Mouse (Mus musculus) hindbrain, embryonic 16.5 days (tissue): ENCODE data around the gene Gm45785. TPM values are rescaled to one million over a fixed set of nuclear protein-coding genes. Genes with fewer than 3 reads are reported as not detected.

ENCODE experiments used
- ATAC-seq: fragments of 200-750 bp; cut with Nextera tagmentation; 2 replicates; pipeline ENCODE4 v1.8.0; 2017; ENCODE audit warnings: moderate TSS enrichment, moderate library complexity
- H3K27ac ChIP-seq: fragments of 300-500 bp; sonication (generic); 2 replicates; pipeline ENCODE4 v1.5.1; 2014; ENCODE audit warnings: low read depth, mild to moderate bottlenecking, control low read depth, low read length, moderate library complexity
- H3K27me3 ChIP-seq: fragments of 300-500 bp; sonication (generic); replicated peaks from 2 replicates; pipeline ENCODE4 v1.6.1; 2014; ENCODE audit warnings: low read length; ENCODE audit not compliant: control insufficient read depth, insufficient read depth
- H3K36me3 ChIP-seq: fragments of 300-500 bp; sonication (generic); 2 replicates; pipeline ENCODE4 v1.6.1; 2014; ENCODE audit warnings: mild to moderate bottlenecking, low read length, moderate library complexity, mixed read lengths; ENCODE audit not compliant: control insufficient read depth, insufficient read depth
- H3K4me1 ChIP-seq: fragments of 300-500 bp; sonication (generic); 2 replicates; pipeline ENCODE4 v1.6.1; 2014; ENCODE audit warnings: low read depth, low read length; ENCODE audit not compliant: control insufficient read depth, insufficient read depth
- H3K4me2 ChIP-seq: fragments of 300-500 bp; sonication (generic); 2 replicates; pipeline ENCODE4 v1.6.1; 2014; ENCODE audit warnings: mild to moderate bottlenecking, low read length, control low read depth, moderate library complexity
- H3K4me3 ChIP-seq: fragments of 300-500 bp; sonication (generic); 2 replicates; pipeline ENCODE4 v1.5.1; 2014; ENCODE audit warnings: mild to moderate bottlenecking, low read length, control low read depth, moderate library complexity
- H3K9ac ChIP-seq: fragments of 300-500 bp; sonication (generic); 2 replicates; pipeline ENCODE4 v1.6.1; 2014; ENCODE audit warnings: low read depth, mild to moderate bottlenecking, control low read depth, low read length, moderate library complexity
- H3K9me3 ChIP-seq: fragments of 300-500 bp; sonication (generic); 2 replicates; pipeline ENCODE4 v1.6.1; 2014; ENCODE audit warnings: mild to moderate bottlenecking, low read length, moderate library complexity; ENCODE audit not compliant: control insufficient read depth
- WGBS: fragments of 180-500 bp; shearing (Covaris S2); extraction: QIAGEN DNeasy Blood & Tissue Kit; methylation state at CpG from one replicate; pipeline ENCODE4 v1.1.7; 2014; 5-methylcytosine and 5-hydroxymethylcytosine counted together
- polyA plus RNA-seq: library from polyadenylated mRNA; unstranded; fragments of >200 nt; fragmentation: Nextera tagmentation; extraction: Ambion mirVana; gene quantifications from 2 replicates; pipeline ENCODE4 v1.2.1, GENCODE M21; 2015

Gm45785 gene
- polyA plus RNA-seq, 1 experiment from 2014 or later: not detected

DNA sequence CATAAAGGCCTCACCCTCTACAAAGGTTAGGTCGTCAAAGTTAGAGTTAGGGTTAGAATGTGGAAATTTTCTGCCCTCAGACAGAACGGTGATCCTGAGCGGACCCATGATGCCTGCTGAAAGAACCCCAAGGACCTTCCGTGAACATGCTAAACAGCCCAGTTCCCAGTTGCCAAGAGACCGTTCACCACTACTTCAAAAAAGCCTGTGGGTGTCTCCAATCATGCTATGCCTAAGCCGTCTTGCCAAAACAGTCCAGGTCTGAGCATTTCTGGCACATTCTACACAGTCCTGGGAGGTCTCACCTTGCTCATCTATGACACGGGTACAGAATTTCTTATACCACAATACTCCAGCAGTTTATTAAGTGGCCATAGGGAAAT lies 68.1 kb downstream of the Gm45785 start:
- Histone ChIP-seq H3K9me3 (no peaks in the 10 kb centered on the region), H3K27ac (no peak overlapping the region), H3K27me3 (no peaks in the 10 kb centered on the region), H3K4me3 (no peak overlapping the region), H3K9ac (no peak overlapping the region), H3K4me2 (no peak overlapping the region), H3K4me1 (no peaks in the 10 kb centered on the region), H3K36me3 (no peaks in the 10 kb centered on the region)
- no peak for ATAC-seq
- 87% methylated on average over 7 of the region's 7 CpGs for WGBS

DNA sequence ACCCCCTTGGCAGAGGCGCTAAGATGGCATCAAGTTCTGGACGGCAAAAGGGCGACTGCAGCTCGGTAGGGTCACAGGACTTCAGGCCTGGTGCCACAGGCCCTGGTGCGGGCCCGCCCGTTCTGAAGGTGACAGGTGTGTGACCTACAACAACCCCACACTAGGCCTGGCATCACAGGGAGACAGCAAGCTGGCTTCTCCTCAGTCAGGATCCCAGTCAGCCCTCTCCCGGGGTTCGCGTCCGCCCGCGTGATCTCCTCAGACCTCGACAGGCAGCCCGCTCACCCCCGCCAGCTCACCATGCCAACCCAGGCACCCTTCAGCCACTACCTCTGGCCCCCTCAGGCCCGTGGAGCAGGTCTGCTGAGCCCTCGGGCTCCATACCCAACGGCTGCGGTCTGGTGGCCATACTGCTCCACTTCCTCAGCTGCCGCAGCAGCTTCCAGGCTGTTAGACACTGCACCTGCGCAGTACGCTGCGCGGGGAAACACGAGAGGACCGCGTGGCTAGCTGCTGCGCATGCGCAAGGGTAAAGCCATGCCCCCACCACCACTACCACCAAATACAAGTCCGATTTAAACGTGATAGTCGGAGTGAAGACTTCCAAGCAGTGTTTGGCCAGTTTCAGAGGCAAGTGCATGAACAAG lies 68.6 kb downstream of the Gm45785 start, which contains the start of gene Syce1:
TSS of gene Syce1 (minus strand) at position 447 of the 647 bp plus-strand sequence.
- no peak within 1 kb of the TSS for H3K27ac ChIP-seq
- no peak within 1 kb of the TSS for H3K4me3 ChIP-seq
- H3K9ac ChIP-seq: no peak within 1 kb of the TSS
- H3K36me3 ChIP-seq: no peaks in the 10 kb centered on the region
- H3K4me2 ChIP-seq: no peak within 1 kb of the TSS
- H3K9me3 ChIP-seq: no peaks in the 10 kb centered on the region
- no peaks in the 10 kb centered on the region for H3K4me1 ChIP-seq
- ATAC-seq: no peak
- 85% methylated on average over 33 of the region's 33 CpGs for WGBS
- H3K27me3 ChIP-seq: no peaks in the 10 kb centered on the region

DNA sequence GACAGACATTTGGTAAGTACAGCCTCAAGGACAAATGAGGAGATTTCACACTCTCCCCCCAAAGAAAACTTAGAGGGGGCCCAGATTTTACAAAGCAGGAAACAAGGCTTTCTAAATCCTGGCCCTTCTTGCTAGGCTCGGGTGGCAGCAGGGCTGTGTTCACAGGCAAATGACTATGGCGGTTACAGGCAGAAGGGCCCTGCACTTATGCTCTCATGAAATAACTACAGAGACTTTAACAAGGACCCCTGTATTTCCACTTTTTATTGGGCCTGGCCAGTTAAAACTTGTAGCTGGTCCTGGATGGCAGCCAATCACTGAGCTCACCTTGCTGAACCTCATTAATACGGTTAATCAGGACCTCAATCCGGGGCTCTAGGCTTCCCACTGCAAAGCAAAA lies 75.6 kb downstream of the Gm45785 start:
- no peaks in the 10 kb centered on the region for H3K36me3 ChIP-seq
- 86% methylated on average over 4 of the region's 4 CpGs for WGBS
- ATAC-seq: no peak
- H3K9ac ChIP-seq: no peak overlapping the region
- no peaks in the 10 kb centered on the region for H3K27me3 ChIP-seq
- H3K9me3 ChIP-seq: no peaks in the 10 kb centered on the region
- no peak overlapping the region for H3K27ac ChIP-seq
- H3K4me2 ChIP-seq: no peak overlapping the region
- H3K4me3 ChIP-seq: no peak overlapping the region
- H3K4me1 ChIP-seq: no peaks in the 10 kb centered on the region

Other genes starting within 250 kb of the Gm45785 start
- gene Olfr61, start 227.4 kb downstream of the Gm45785 start, polyA plus RNA-seq: not detected in 2 replicates
- not detected in 2 replicates for gene Olfr53, start 209.9 kb downstream of the Gm45785 start, polyA plus RNA-seq
- 0.05 TPM in 1 of 2 replicates, not detected in the other for gene Olfr539, start 196.4 kb downstream of the Gm45785 start, polyA plus RNA-seq
- gene Olfr45, start 174.4 kb downstream of the Gm45785 start, polyA plus RNA-seq: not detected in 2 replicates
- not detected in 2 replicates for gene Olfr541, start 159.1 kb downstream of the Gm45785 start, polyA plus RNA-seq
- not detected in 2 replicates for gene Cyp2e1, start 92.6 kb downstream of the Gm45785 start, polyA plus RNA-seq
- 0.60 and 0.89 TPM in 2 replicates for gene Syce1, start 68.5 kb downstream of the Gm45785 start, polyA plus RNA-seq
- gene Zfp941, start 34.2 kb downstream of the Gm45785 start, polyA plus RNA-seq: 28.8 and 32.3 TPM in 2 replicates
- not detected in 2 replicates for gene Urah, start 21.3 kb downstream of the Gm45785 start, polyA plus RNA-seq
- not detected in 2 replicates for gene Scgb1c1, start 10.8 kb downstream of the Gm45785 start, polyA plus RNA-seq
- 0.21 and 0.29 TPM in 2 replicates for gene Odf3, start 8.5 kb downstream of the Gm45785 start, polyA plus RNA-seq
- gene Ric8a, start 626 bp upstream of the Gm45785 start, polyA plus RNA-seq: 110 and 112 TPM in 2 replicates
- gene Bet1l, start 1.2 kb upstream of the Gm45785 start, polyA plus RNA-seq: 37.5 and 47.5 TPM in 2 replicates
- 259 and 260 TPM in 2 replicates for gene Psmd13, start 25.6 kb upstream of the Gm45785 start, polyA plus RNA-seq
- gene Sirt3, start 26.0 kb upstream of the Gm45785 start, polyA plus RNA-seq: 60.8 and 70.6 TPM in 2 replicates
- 2.0 TPM in 1 of 2 replicates, not detected in the other for gene Cox8b, start 44.1 kb upstream of the Gm45785 start, polyA plus RNA-seq
- 0.65 and 0.75 TPM in 2 replicates for gene Nlrp6, start 64.6 kb upstream of the Gm45785 start, polyA plus RNA-seq
- 8.3 and 10.4 TPM in 2 replicates for gene Pgghg, start 85.1 kb upstream of the Gm45785 start, polyA plus RNA-seq
- 0.49 and 1.7 TPM in 2 replicates for gene Ifitm5, start 94.0 kb upstream of the Gm45785 start, polyA plus RNA-seq
- gene Gm45717, start 99.6 kb upstream of the Gm45785 start, polyA plus RNA-seq: not detected in 2 replicates
- 182 and 202 TPM in 2 replicates for gene Ifitm2, start 99.7 kb upstream of the Gm45785 start, polyA plus RNA-seq
- 15.2 and 19.4 TPM in 2 replicates for gene Ifitm1, start 110.9 kb upstream of the Gm45785 start, polyA plus RNA-seq
- gene Ifitm3, start 154.4 kb upstream of the Gm45785 start, polyA plus RNA-seq: 41.2 and 43.1 TPM in 2 replicates
- 0.83 and 1.3 TPM in 2 replicates for gene Ifitm6, start 161.6 kb upstream of the Gm45785 start, polyA plus RNA-seq
- gene Gm17387, start 172.8 kb upstream of the Gm45785 start, polyA plus RNA-seq: not detected in 2 replicates
- 53.3 and 55.0 TPM in 2 replicates for gene B4galnt4, start 204.8 kb upstream of the Gm45785 start, polyA plus RNA-seq
- 0.31 and 0.32 TPM in 2 replicates for gene Pkp3, start 221.9 kb upstream of the Gm45785 start, polyA plus RNA-seq
- gene Sigirr, start 244.2 kb upstream of the Gm45785 start, polyA plus RNA-seq: 3.2 and 3.3 TPM in 2 replicates